Mouse (Mus musculus) CH12.LX (cell line): ENCODE data around the gene Hist1h2bn. TPM values are rescaled to one million over a fixed set of nuclear protein-coding genes. Genes with fewer than 3 reads are reported as not detected.
"Not testable (repeated sequence)": the region's sequence is repeated elsewhere in the genome, so short reads cannot be mapped to it uniquely, and the experiment has no call there.

Source experiments
- DNase-seq: peaks from one replicate; pipeline ENCODE4 v3.0.0-alpha.2; 2013; ENCODE audit errors: extremely low read depth
- H3K27ac ChIP-seq: 2 replicates; pipeline ENCODE4 v1.5.1; 2012; ENCODE audit warnings: low read depth, mild to moderate bottlenecking, control low read depth, moderate library complexity; ENCODE audit not compliant: insufficient read depth
- H3K27me3 ChIP-seq: replicated peaks from 2 replicates; pipeline ENCODE3; 2012; ENCODE audit warnings: inconsistent platforms
- H3K36me3 ChIP-seq, 2 experiments: replicated peaks in 1 of 2; 2 replicates each; pipeline versions ENCODE3 to v1.6.1; 2012; ENCODE audit warnings: inconsistent platforms in 1 of 2, low read length in 1 of 2, mild to moderate bottlenecking in 1 of 2, mixed read lengths in 1 of 2, moderate library complexity in 1 of 2; ENCODE audit not compliant: control insufficient read depth in 1 of 2, insufficient read depth in 1 of 2
- H3K4me1 ChIP-seq, 2 experiments: 2 replicates each; pipeline ENCODE4 v1.6.1; 2012; ENCODE audit warnings: inconsistent platforms in 1 of 2, moderate library complexity in 1 of 2; ENCODE audit not compliant: insufficient read depth in 2 of 2, control insufficient read depth in 1 of 2
- H3K4me2 ChIP-seq: 2 replicates; pipeline ENCODE4 v1.6.1; 2012; ENCODE audit warnings: low read depth, mild to moderate bottlenecking, control low read depth; ENCODE audit not compliant: poor library complexity, insufficient read depth, severe bottlenecking
- H3K4me3 ChIP-seq, 3 experiments: fragments of 150-350 bp in 1 of 3; sonication (generic) in 1 of 3; replicated peaks in 1 of 3; 2 replicates each; pipeline versions ENCODE3 to v1.5.1; 2011 to 2012; ENCODE audit warnings: low read depth in 2 of 3, low read length in 2 of 3, mild to moderate bottlenecking in 2 of 3, moderate library complexity in 2 of 3, control low read depth in 1 of 3, improper control_type of control experiment in 1 of 3, inconsistent platforms in 1 of 3, mixed read lengths in 1 of 3; ENCODE audit not compliant: poor library complexity in 1 of 3
- H3K79me2 ChIP-seq: replicated peaks from 2 replicates; pipeline ENCODE4 v1.6.1; 2012; ENCODE audit warnings: mild to moderate bottlenecking, moderate library complexity; ENCODE audit not compliant: control insufficient read depth, poor library complexity, insufficient read depth, severe bottlenecking; ENCODE audit errors: extremely low read depth
- H3K9ac ChIP-seq: 2 replicates; pipeline ENCODE4 v1.6.1; 2012; ENCODE audit warnings: low read depth, mild to moderate bottlenecking, control low read depth, moderate library complexity; ENCODE audit not compliant: insufficient read depth
- H3K9me3 ChIP-seq: replicated peaks from 2 replicates; pipeline ENCODE3; 2012; ENCODE audit warnings: low read length, inconsistent platforms, mixed read lengths
- BHLHE40 ChIP-seq: IDR thresholded peaks from 2 replicates; pipeline ENCODE4 v1.6.1; 2011; ENCODE audit warnings: mild to moderate bottlenecking, low read depth, low read length, improper control_type of control experiment
- CHD2 ChIP-seq: IDR thresholded peaks from 2 replicates; pipeline ENCODE4 v1.6.1; 2011; ENCODE audit warnings: low read length, improper control_type of control experiment
- E2F4 ChIP-seq: IDR thresholded peaks from 2 replicates; pipeline ENCODE4 v1.6.1; 2011; ENCODE audit warnings: low read depth, low read length, improper control_type of control experiment; ENCODE audit not compliant: insufficient replicate concordance
- ETS1 ChIP-seq: conservative IDR thresholded peaks from 2 replicates; pipeline ENCODE4 v1.6.1; 2012; ENCODE audit warnings: low read depth, mild to moderate bottlenecking, inconsistent platforms, low read length, improper control_type of control experiment, moderate library complexity
- HCFC1 ChIP-seq: IDR thresholded peaks from 2 replicates; pipeline ENCODE4 v1.6.1; 2012; ENCODE audit warnings: low read depth, mild to moderate bottlenecking, inconsistent platforms, low read length, improper control_type of control experiment
- IRF4 ChIP-seq: IDR thresholded peaks from 2 replicates; pipeline ENCODE4 v1.6.1; 2014; ENCODE audit warnings: low read depth, mild to moderate bottlenecking, inconsistent platforms, low read length, improper control_type of control experiment
- KAT2A ChIP-seq: IDR thresholded peaks from 2 replicates; pipeline ENCODE4 v1.6.1; 2012; ENCODE audit warnings: low read length, improper control_type of control experiment, inconsistent platforms; ENCODE audit not compliant: insufficient replicate concordance
- MAFK ChIP-seq: IDR thresholded peaks from 2 replicates; pipeline ENCODE4 v1.6.1; 2011; ENCODE audit warnings: low read length, improper control_type of control experiment; ENCODE audit not compliant: insufficient replicate concordance
- MAX ChIP-seq: IDR thresholded peaks from 2 replicates; pipeline ENCODE4 v1.6.1; 2011; ENCODE audit warnings: low read length, improper control_type of control experiment
- MEF2A ChIP-seq: IDR thresholded peaks from 2 replicates; pipeline ENCODE4 v1.6.1; 2014; ENCODE audit warnings: low read depth, mild to moderate bottlenecking, inconsistent platforms, low read length, improper control_type of control experiment, borderline replicate concordance
- MXI1 ChIP-seq: IDR thresholded peaks from 2 replicates; pipeline ENCODE4 v1.6.1; 2011; ENCODE audit warnings: mild to moderate bottlenecking, low read depth, low read length, improper control_type of control experiment
- MYC ChIP-seq: IDR thresholded peaks from 2 replicates; pipeline ENCODE4 v1.6.1; 2011; ENCODE audit warnings: low read depth, mild to moderate bottlenecking, improper control_type of control experiment, low read length
- NELFE ChIP-seq: IDR thresholded peaks from 2 replicates; pipeline ENCODE4 v1.6.1; 2011; ENCODE audit warnings: low read depth, low read length, improper control_type of control experiment
- NRF1 ChIP-seq: IDR thresholded peaks from 2 replicates; pipeline ENCODE4 v1.6.1; 2014; ENCODE audit warnings: low read depth, mild to moderate bottlenecking, inconsistent platforms, low read length, improper control_type of control experiment, moderate library complexity
- POLR2A ChIP-seq: IDR thresholded peaks from 2 replicates; pipeline ENCODE4 v1.6.1; 2011; ENCODE audit warnings: low read depth, mild to moderate bottlenecking, improper control_type of control experiment, low read length
- POLR2AphosphoS2 ChIP-seq: IDR thresholded peaks from 2 replicates; pipeline ENCODE4 v1.6.1; 2011; ENCODE audit warnings: low read depth, low read length, improper control_type of control experiment
- RCOR1 ChIP-seq: conservative IDR thresholded peaks from 2 replicates; pipeline ENCODE4 v1.6.1; 2012; ENCODE audit warnings: low read depth, mild to moderate bottlenecking, inconsistent platforms, low read length, improper control_type of control experiment
- SIN3A ChIP-seq: IDR thresholded peaks from 2 replicates; pipeline ENCODE4 v1.6.1; 2012; ENCODE audit warnings: low read length, improper control_type of control experiment, inconsistent platforms
- TBP ChIP-seq: conservative IDR thresholded peaks from 2 replicates; pipeline ENCODE4 v1.6.1; 2011; ENCODE audit warnings: low read depth, low read length, improper control_type of control experiment
- TCF12 ChIP-seq: IDR thresholded peaks from 2 replicates; pipeline ENCODE4 v1.6.1; 2014; ENCODE audit warnings: low read depth, mild to moderate bottlenecking, inconsistent platforms, low read length, improper control_type of control experiment
- UBTF ChIP-seq: IDR thresholded peaks from 2 replicates; pipeline ENCODE4 v1.6.1; 2012; ENCODE audit warnings: low read depth, mild to moderate bottlenecking, inconsistent platforms, low read length, improper control_type of control experiment, moderate library complexity
- ZMIZ1 ChIP-seq: IDR thresholded peaks from 2 replicates; pipeline ENCODE4 v1.6.1; 2012; ENCODE audit warnings: low read depth, mild to moderate bottlenecking, inconsistent platforms, low read length, improper control_type of control experiment
- dilution Hi-C: fragments of 300-500 bp; cut with MboI; formaldehyde crosslinking; loops from 2 replicates; pipeline ENCODE4 v1.14.3; 2020; ENCODE audit warnings: low sequenced_read_pairs; ENCODE audit not compliant: extremely low pct_unique_long_range_greater_than_20kb, extremely low pct_ligation_motif_present
- in situ Hi-C: fragments of 300-500 bp; cut with MboI; formaldehyde crosslinking; loops from 3 replicates; pipeline ENCODE4 v1.14.3; 2019; ENCODE audit warnings: low sequenced_read_pairs, low pct_ligation_motif_present, low pct_unique_long_range_greater_than_20kb, mixed read lengths
- polyA plus RNA-seq: library from polyadenylated mRNA; unstranded; fragments of >175 nt; gene quantifications from 2 replicates; pipeline ENCODE4 v1.2.1, GENCODE M21; 2012; ENCODE audit warnings: low read depth; ENCODE audit not compliant: insufficient read length
- total RNA-seq, 2 experiments: library from RNA; depleted of rRNA; stranded (reverse); fragments of 300-350 nt in 1 of 2; fragments of >200 nt in 1 of 2; gene quantifications; 2 replicates each; pipeline ENCODE4 v1.2.3; 2012 to 2014

The Hist1h2bn gene
- total and polyA plus RNA-seq, 3 experiments, result 2.6 to 1,563 (median 24.0) TPM

- Histone ChIP-seq H3K27ac (peak overlapping the region; percentile 90), H3K4me3 (peak overlapping the region; percentile 28 to 63 (median 41)), H3K4me2 (peak overlapping the region; percentile 91), H3K4me1 (peaks cover 2 to 28% of the 10 kb centered on the region in 2 experiments; a peak in 2 of 4 replicates), H3K9ac (peak overlapping the region; percentile 67)
- H3K9me3 ChIP-seq, H3K36me3 ChIP-seq, H3K27me3 ChIP-seq, H3K79me2 ChIP-seq, dilution Hi-C loops: not testable (repeated sequence)
- DNase-seq, result peak; percentile 65
- in situ Hi-C loops, result loop anchor here (25.0 kb wide), 2 partner anchors 216 to 334 kb away; partner anchors contain the start of gene Zfp184
- TF ChIP-seq NELFE (peak; percentile 56; the same call in 1 of the 2 replicates), POLR2A (peak; percentile 34; the same call in 1 of the 2 replicates), UBTF (0 out of 2 replicates have a peak, but pooled peaks have one; percentile 61)
Measured at GRCm38 (mm10) chr13:21721107-21721756, 32.7 kb upstream of the Hist1h2bn start.

DNA sequence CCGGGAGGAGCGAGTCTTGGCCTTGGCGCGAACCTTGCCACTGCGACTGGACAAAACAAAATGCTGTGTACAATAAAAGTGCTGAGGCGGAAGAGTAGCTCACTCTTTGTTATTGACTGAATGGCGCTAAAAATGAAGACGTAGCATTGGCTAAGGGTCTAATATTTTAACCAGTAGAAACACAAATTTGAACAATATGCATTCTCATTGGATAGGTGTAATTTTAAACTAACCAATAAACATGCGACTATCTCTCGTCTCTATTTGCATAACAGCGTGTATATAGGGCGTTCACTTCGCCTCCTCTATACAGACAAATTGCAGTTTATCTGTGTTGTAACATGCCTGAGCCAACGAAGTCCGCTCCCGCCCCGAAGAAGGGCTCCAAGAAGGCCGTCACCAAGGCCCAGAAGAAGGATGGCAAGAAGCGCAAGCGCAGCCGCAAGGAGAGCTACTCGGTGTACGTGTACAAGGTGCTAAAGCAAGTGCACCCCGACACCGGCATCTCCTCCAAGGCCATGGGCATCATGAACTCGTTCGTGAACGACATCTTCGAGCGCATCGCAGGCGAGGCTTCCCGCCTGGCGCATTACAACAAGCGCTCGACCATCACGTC, 32.1 kb upstream of the Hist1h2bn start, which contains the start of gene Hist1h2bm:
Gene Hist1h2bm, plus strand, starts transcription at position 288 of the 616 bp plus-strand sequence.
- H3K79me2 ChIP-seq, result not testable (repeated sequence)
- TF ChIP-seq RCOR1, result peak; percentile 89
- peak; percentile 88 for TF ChIP-seq SIN3A
- TF ChIP-seq UBTF, result peak; percentile 95
- peak; percentile 98 for TF ChIP-seq E2F4
- TF ChIP-seq MAFK, result peak; percentile 69; the same call in 1 of the 2 replicates
- TF ChIP-seq MXI1, result peak; percentile 63; the same call in 1 of the 2 replicates
- peak; percentile 99 for TF ChIP-seq TBP
- TF ChIP-seq NRF1, result peak; percentile 78
- peak; percentile 92 for TF ChIP-seq POLR2A
- peak; percentile 82 for TF ChIP-seq TCF12
- TF ChIP-seq KAT2A, result 0 out of 2 replicates have a peak, but pooled peaks have one; percentile 51
- TF ChIP-seq NELFE, result peak; percentile 99
- TF ChIP-seq ZMIZ1, result peak; percentile 99
- peak; percentile 64; the same call in 1 of the 2 replicates for TF ChIP-seq MEF2A
- peak; percentile 85 for TF ChIP-seq MAX
- TF ChIP-seq BHLHE40, result 0 out of 2 replicates have a peak, but pooled peaks have one; percentile 25
- TF ChIP-seq MYC, result peak; percentile 71; the same call in 1 of the 2 replicates
- peak; percentile 58; the same call in 1 of the 2 replicates for TF ChIP-seq IRF4
- TF ChIP-seq HCFC1, result peak; percentile 66
- TF ChIP-seq CHD2, result peak; percentile 96
- TF ChIP-seq ETS1, result 0 out of 2 replicates have a peak, but pooled peaks have one; percentile 30
- peak; percentile 99; the same call in 1 of the 2 replicates for TF ChIP-seq POLR2AphosphoS2
- TF ChIP-seq, all 38 proteins: peak for 22; not testable (repeated sequence) for 16
- H3K9me3 ChIP-seq, H3K36me3 ChIP-seq, dilution Hi-C loops, H3K27me3 ChIP-seq: not testable (repeated sequence)
- Histone ChIP-seq H3K27ac (peak within 1 kb of the TSS; percentile 95), H3K4me1 (peaks cover 2 to 28% of the 10 kb centered on the region in 2 experiments; a peak in 2 of 4 replicates), H3K4me3 (peak within 1 kb of the TSS; percentile 28 to 63 (median 41)), H3K9ac (peak within 1 kb of the TSS; percentile 80), H3K4me2 (peak within 1 kb of the TSS; percentile 91)
- peak; percentile 92 for DNase-seq
- in situ Hi-C loops, result loop anchor here (25.0 kb wide), 2 partner anchors 215 to 335 kb away; partner anchors contain the start of gene Zfp184
